Mouse (Mus musculus): Measurements from ENCODE around the gene Hydin. TPM values are rescaled to one million over a fixed set of nuclear protein-coding genes. Genes with fewer than 3 reads are reported as not detected.

The Hydin gene
- total and polyA plus RNA-seq, 3 experiments, result 0.05 to 0.21 (median 0.10) TPM

GRCm38 (mm10) chr8:110340090-110340703 lies 73.4 kb downstream of the Hydin start:
- TF ChIP-seq CTCF (IDR thresholded peaks at IDR 0.05), result no peak
- TF ChIP-seq EP300 (IDR thresholded peaks at IDR 0.05; ENCODE audit: insufficient read depth, low read depth, low read length), result no peak
- no peak for TF ChIP-seq POLR2A (IDR thresholded peaks at IDR 0.05; ENCODE audit: insufficient read depth, low read depth, low read length)
- Histone ChIP-seq H3K4me1 (ENCODE audit: control insufficient read depth, insufficient read depth, low read length) (no peaks in the 10 kb centered on the region), H3K27me3 (ENCODE audit: control insufficient read depth, insufficient read depth, low read length) (peaks cover 1% of the 10 kb centered on the region; the same call in 1 of the 2 replicates), H3K79me2 (replicated peaks; ENCODE audit: control insufficient read depth, insufficient read depth, low read length) (no peaks in the 10 kb centered on the region), H3K4me3 (no peak overlapping the region), H3K9ac (ENCODE audit: low read depth, low read length) (no peak overlapping the region), H3K36me3 (ENCODE audit: control insufficient read depth, insufficient read depth, low read length) (no peaks in the 10 kb centered on the region), H3K27ac (no peak overlapping the region)
- intact Hi-C loops (cut with DNase I), result no loop called here
- DNase-seq, result no peak
- WGBS, result 69% methylated on average over 12 of the region's 12 CpGs

GRCm38 (mm10) chr8:110345697-110346394 lies 79.1 kb downstream of the Hydin start:
- H3K27ac ChIP-seq, result no peak overlapping the region
- no peak for DNase-seq
- H3K27me3 ChIP-seq (ENCODE audit: control insufficient read depth, insufficient read depth, low read length), result peaks cover 1% of the 10 kb centered on the region; the same call in 1 of the 2 replicates
- H3K36me3 ChIP-seq (ENCODE audit: control insufficient read depth, insufficient read depth, low read length), result no peaks in the 10 kb centered on the region
- no peak overlapping the region for H3K4me3 ChIP-seq
- TF ChIP-seq CTCF (IDR thresholded peaks at IDR 0.05), result no peak
- no peak for TF ChIP-seq EP300 (IDR thresholded peaks at IDR 0.05; ENCODE audit: insufficient read depth, low read depth, low read length)
- TF ChIP-seq POLR2A (IDR thresholded peaks at IDR 0.05; ENCODE audit: insufficient read depth, low read depth, low read length), result no peak
- H3K79me2 ChIP-seq (replicated peaks; ENCODE audit: control insufficient read depth, insufficient read depth, low read length), result no peaks in the 10 kb centered on the region
- H3K4me1 ChIP-seq (ENCODE audit: control insufficient read depth, insufficient read depth, low read length), result no peaks in the 10 kb centered on the region
- 78% methylated on average over 12 of the region's 12 CpGs for WGBS
- no peak overlapping the region for H3K9ac ChIP-seq (ENCODE audit: low read depth, low read length)
- intact Hi-C loops (cut with DNase I), result no loop called here

- DNase-seq, result no peak
- Histone ChIP-seq H3K9ac (ENCODE audit: low read depth, low read length) (no peak overlapping the region), H3K27ac (no peak overlapping the region), H3K4me3 (no peak overlapping the region), H3K36me3 (ENCODE audit: control insufficient read depth, insufficient read depth, low read length) (no peaks in the 10 kb centered on the region), H3K79me2 (replicated peaks; ENCODE audit: control insufficient read depth, insufficient read depth, low read length) (no peaks in the 10 kb centered on the region), H3K27me3 (ENCODE audit: control insufficient read depth, insufficient read depth, low read length) (peaks cover 1% of the 10 kb centered on the region; the same call in 1 of the 2 replicates), H3K4me1 (ENCODE audit: control insufficient read depth, insufficient read depth, low read length) (no peaks in the 10 kb centered on the region)
- no peak for TF ChIP-seq CTCF (IDR thresholded peaks at IDR 0.05)
- intact Hi-C loops (cut with DNase I), result no loop called here
- WGBS, result 75% methylated on average over 1 of the region's 1 CpGs
These were observed 80.1 kb downstream of the Hydin start for GRCm38 (mm10) chr8:110346915-110347314.

- H3K79me2 ChIP-seq (replicated peaks; ENCODE audit: control insufficient read depth, insufficient read depth, low read length), result no peaks in the 10 kb centered on the region
- no peak for DNase-seq
- no peak overlapping the region for H3K4me3 ChIP-seq
- no peak overlapping the region for H3K9ac ChIP-seq (ENCODE audit: low read depth, low read length)
- H3K27me3 ChIP-seq (ENCODE audit: control insufficient read depth, insufficient read depth, low read length), result no peaks in the 10 kb centered on the region
- H3K4me1 ChIP-seq (ENCODE audit: control insufficient read depth, insufficient read depth, low read length), result no peaks in the 10 kb centered on the region
- no peaks in the 10 kb centered on the region for H3K36me3 ChIP-seq (ENCODE audit: control insufficient read depth, insufficient read depth, low read length)
- no peak overlapping the region for H3K27ac ChIP-seq
- 76% methylated on average over 3 of the region's 3 CpGs for WGBS
- no peak for TF ChIP-seq CTCF (IDR thresholded peaks at IDR 0.05)
- TF ChIP-seq POLR2A (IDR thresholded peaks at IDR 0.05; ENCODE audit: insufficient read depth, low read depth, low read length), result no peak
- no peak for TF ChIP-seq EP300 (IDR thresholded peaks at IDR 0.05; ENCODE audit: insufficient read depth, low read depth, low read length)
- intact Hi-C loops (cut with DNase I), result no loop called here
These were observed 83.9 kb downstream of the Hydin start for GRCm38 (mm10) chr8:110350725-110351124.

GRCm38 (mm10) chr8:110351909-110352308 lies 85.1 kb downstream of the Hydin start:
- H3K4me3 ChIP-seq, result no peak overlapping the region
- no peaks in the 10 kb centered on the region for H3K79me2 ChIP-seq (replicated peaks; ENCODE audit: control insufficient read depth, insufficient read depth, low read length)
- intact Hi-C loops (cut with DNase I), result no loop called here
- 81% methylated on average over 5 of the region's 5 CpGs for WGBS
- no peak for DNase-seq
- TF ChIP-seq CTCF (IDR thresholded peaks at IDR 0.05) (no peak), EP300 (IDR thresholded peaks at IDR 0.05; ENCODE audit: insufficient read depth, low read depth, low read length) (no peak), POLR2A (IDR thresholded peaks at IDR 0.05; ENCODE audit: insufficient read depth, low read depth, low read length) (no peak)
- no peak overlapping the region for H3K9ac ChIP-seq (ENCODE audit: low read depth, low read length)
- no peaks in the 10 kb centered on the region for H3K4me1 ChIP-seq (ENCODE audit: control insufficient read depth, insufficient read depth, low read length)
- no peak overlapping the region for H3K27ac ChIP-seq
- no peaks in the 10 kb centered on the region for H3K36me3 ChIP-seq (ENCODE audit: control insufficient read depth, insufficient read depth, low read length)
- no peaks in the 10 kb centered on the region for H3K27me3 ChIP-seq (ENCODE audit: control insufficient read depth, insufficient read depth, low read length)

GRCm38 (mm10) chr8:110362975-110363374 lies 96.2 kb downstream of the Hydin start:
- Histone ChIP-seq H3K36me3 (ENCODE audit: control insufficient read depth, insufficient read depth, low read length) (no peaks in the 10 kb centered on the region), H3K27ac (no peak overlapping the region), H3K79me2 (replicated peaks; ENCODE audit: control insufficient read depth, insufficient read depth, low read length) (no peaks in the 10 kb centered on the region), H3K4me3 (no peak overlapping the region), H3K27me3 (ENCODE audit: control insufficient read depth, insufficient read depth, low read length) (no peaks in the 10 kb centered on the region), H3K4me1 (ENCODE audit: control insufficient read depth, insufficient read depth, low read length) (no peaks in the 10 kb centered on the region), H3K9ac (ENCODE audit: low read depth, low read length) (no peak overlapping the region)
- DNase-seq, result no peak
- intact Hi-C loops (cut with DNase I), result no loop called here
- WGBS, result 69% methylated on average over 4 of the region's 4 CpGs
- TF ChIP-seq POLR2A (IDR thresholded peaks at IDR 0.05; ENCODE audit: insufficient read depth, low read depth, low read length) (no peak), EP300 (IDR thresholded peaks at IDR 0.05; ENCODE audit: insufficient read depth, low read depth, low read length) (no peak), CTCF (IDR thresholded peaks at IDR 0.05) (no peak)
